9 mouse cellular contexts compared by ENCODE assay signal in genomic region chr11:115257775-115258510, GRCm38 (mm10). TPM values are rescaled to one million over a fixed set of nuclear protein-coding genes. Genes with fewer than 3 reads are reported as not detected.
A peak's percentile ranks its signal among the peaks of the same experiment; 100 is the strongest.
DNase-seq lines count a peak whose midpoint lies in the region; ATAC-seq and TF ChIP-seq lines count a peak whose summit lies in the region.
"Had no signal": no experiment of that assay in that cellular context is flagged by ENCODE, and none has a peak within 500 bp of the region (broad histone marks: within the 10 kb centered on the region; RNA-seq: fewer than 3 reads in every experiment).

No protein-coding gene starts in this region.

- DNase-seq in thymus, postnatal 4 days, result peak; percentile 47
- no peak for DNase-seq in thymus, postnatal 14 days
- DNase-seq in spleen, postnatal 14 days (ENCODE audit: low spot score in 2 of 2), result no peak
- DNase-seq in gastrocnemius, adult 2 months, result no peak
- no peak for DNase-seq in urinary bladder, adult 18-20 months (ENCODE audit: low spot score in 2 of 2)
- no peak for DNase-seq in left cerebral cortex, postnatal 36 days (ENCODE audit: low spot score in 2 of 2)

- H3K4me3 ChIP-seq in hindbrain, embryonic 13.5 days, result peak overlapping the region; percentile 28; the same call in 1 of the 2 replicates
- peak overlapping the region; percentile 7; the same call in 1 of the 2 replicates for H3K4me3 ChIP-seq in liver, embryonic 12.5 days
- no peak overlapping the region; the same call in 1 of the 2 replicates for H3K4me3 ChIP-seq in gastrocnemius, adult 2 months

- TF ChIP-seq CTCF in gastrocnemius, adult 2 months (IDR thresholded peaks at IDR 0.05), result no peak

- peak overlapping the region; percentile 41 for H3K4me2 ChIP-seq in hindbrain, embryonic 13.5 days
- peak overlapping the region; percentile 48 for H3K4me2 ChIP-seq in liver, embryonic 12.5 days

- H3K27ac ChIP-seq in hindbrain, embryonic 13.5 days, result no peak overlapping the region
- H3K27ac ChIP-seq in liver, embryonic 12.5 days, result no peak overlapping the region
- no peak overlapping the region for H3K27ac ChIP-seq in gastrocnemius, adult 2 months

- no peaks in the 10 kb centered on the region for H3K9me3 ChIP-seq in hindbrain, embryonic 13.5 days
- H3K9me3 ChIP-seq in liver, embryonic 12.5 days (replicated peaks), result no peaks in the 10 kb centered on the region

- 14% methylated on average over 59 of the region's 59 CpGs for WGBS in hindbrain, embryonic 13.5 days
- 14% methylated on average over 56 of the region's 59 CpGs for WGBS in liver, embryonic 12.5 days (ENCODE audit: insufficient replicate concordance)

- no peaks in the 10 kb centered on the region for H3K36me3 ChIP-seq in hindbrain, embryonic 13.5 days
- no peaks in the 10 kb centered on the region for H3K36me3 ChIP-seq in liver, embryonic 12.5 days

- intact Hi-C loops in gastrocnemius, adult 2 months (cut with DNase I), result no loop called here
- intact Hi-C loops in left cerebral cortex, postnatal 36 days (cut with DNase I), result no loop called here

- 0 out of 2 replicates have a peak overlapping the region, but pooled peaks have one; percentile 29 for H3K9ac ChIP-seq in hindbrain, embryonic 13.5 days
- H3K9ac ChIP-seq in liver, embryonic 12.5 days, result no peak overlapping the region

- peak; percentile 36; the same call in 1 of the 2 replicates for ATAC-seq in hindbrain, embryonic 13.5 days (ENCODE audit: low FRiP score)
- no peak for ATAC-seq in liver, embryonic 12.5 days

- peaks cover 99% of the 10 kb centered on the region for H3K27me3 ChIP-seq in hindbrain, embryonic 13.5 days
- peaks cover 100% of the 10 kb centered on the region for H3K27me3 ChIP-seq in liver, embryonic 12.5 days (replicated peaks)

- H3K4me1 ChIP-seq in hindbrain, embryonic 13.5 days (replicated peaks), result peaks cover 7% of the 10 kb centered on the region
- H3K4me1 ChIP-seq in liver, embryonic 12.5 days, result peaks cover 9% of the 10 kb centered on the region

RNA-seq across cellular contexts. Expression of gene Grin2c, which starts 9.1 kb away (rescaled TPM):
- 0.22 TPM in 2 replicates for polyA plus RNA-seq in hindbrain, embryonic 13.5 days (2015; fragmentation: Nextera tagmentation; extraction: Ambion mirVana)
- 0.51 and 0.62 TPM in 2 replicates for polyA plus RNA-seq in liver, embryonic 12.5 days (2016; fragmentation: Nextera tagmentation; extraction: Ambion mirVana)
- under 1 TPM in 1 of 2 experiments, not detected in 1; 0.06 TPM for total RNA-seq in gastrocnemius, adult 2 months (2021)
- 10 to 100 TPM; 38.6 to 42.5 TPM for total RNA-seq in left cerebral cortex, postnatal 36 days (2021)
- total RNA-seq: liver, adult 2 months had no signal

RNA-seq across cellular contexts. Expression of gene Fdxr, which starts 18.9 kb away (rescaled TPM):
- 18.1 and 20.8 TPM in 2 replicates for polyA plus RNA-seq in hindbrain, embryonic 13.5 days (2015; fragmentation: Nextera tagmentation; extraction: Ambion mirVana)
- 17.1 and 17.8 TPM in 2 replicates for polyA plus RNA-seq in liver, embryonic 12.5 days (2016; fragmentation: Nextera tagmentation; extraction: Ambion mirVana)
- total RNA-seq in gastrocnemius, adult 2 months (2021), result 1 to 10 TPM; 2.9 to 4.4 TPM
- 10 to 100 TPM; 14.2 to 22.5 TPM for total RNA-seq in left cerebral cortex, postnatal 36 days (2021)

RNA-seq across cellular contexts. Expression of gene Fads6, which starts 39.5 kb away (rescaled TPM):
- polyA plus RNA-seq in hindbrain, embryonic 13.5 days (2015; fragmentation: Nextera tagmentation; extraction: Ambion mirVana), result 0.73 and 0.79 TPM in 2 replicates
- polyA plus RNA-seq in liver, embryonic 12.5 days (2016; fragmentation: Nextera tagmentation; extraction: Ambion mirVana), result 2.2 and 2.4 TPM in 2 replicates
- total RNA-seq in gastrocnemius, adult 2 months (2021), result 1 to 10 TPM; 2.4 to 5.4 TPM
- total RNA-seq in left cerebral cortex, postnatal 36 days (2021), result 10 to 100 TPM; 12.7 to 13.0 TPM

RNA-seq across cellular contexts. Expression of gene Otop2, which starts 49.0 kb away (rescaled TPM):
- not detected in 2 replicates for polyA plus RNA-seq in hindbrain, embryonic 13.5 days (2015; fragmentation: Nextera tagmentation; extraction: Ambion mirVana)
- polyA plus RNA-seq in liver, embryonic 12.5 days (2016; fragmentation: Nextera tagmentation; extraction: Ambion mirVana), result not detected in 2 replicates
- total RNA-seq in gastrocnemius, adult 2 months (2021), result not detected
- total RNA-seq in left cerebral cortex, postnatal 36 days (2021), result 1 to 10 TPM; 1.1 to 2.1 TPM
- total RNA-seq: liver, adult 2 months had no signal
- polyA plus RNA-seq: liver, adult 2 months had no signal

Comparison
In these comparisons a context has a peak if more than half of its experiments do, and no peak if none do; other contexts are left out.
1. RNA of gene Grin2c, which starts 9.1 kb away (total RNA-seq): 38.6 to 42.5 TPM in left cerebral cortex, postnatal 36 days; 0.06 TPM in gastrocnemius, adult 2 months; every median in the first group is over 10 times any median in the second.